Mouse (Mus musculus): ENCODE results near the gene Neurl1a. TPM values are rescaled to one million over a fixed set of nuclear protein-coding genes. Genes with fewer than 3 reads are reported as not detected.

The Neurl1a gene
- total and polyA plus RNA-seq, 3 experiments: 0.03 TPM; not detected in 2

- no peak for TF ChIP-seq POLR2AphosphoS5 (IDR thresholded peaks at IDR 0.05; ENCODE audit: borderline replicate concordance, low read depth, low read length)
Measured at GRCm38 (mm10) chr19:47279788-47280532, 101.3 kb downstream of the Neurl1a start (continued).

- TF ChIP-seq POLR2AphosphoS2 (IDR thresholded peaks at IDR 0.05; ENCODE audit: low read length): no peak
- no peak for TF ChIP-seq POLR2A (IDR thresholded peaks at IDR 0.05; ENCODE audit: control insufficient read depth in 1 of 2, insufficient read depth in 1 of 2, low read depth in 1 of 2, low read length in 2 of 2, poor library complexity in 1 of 2)
- no peak for TF ChIP-seq MAZ (IDR thresholded peaks at IDR 0.05; ENCODE audit: low read depth, low read length)
- no peak for TF ChIP-seq MXI1 (IDR thresholded peaks at IDR 0.05; ENCODE audit: low read depth, low read length)
- TF ChIP-seq MAFK (IDR thresholded peaks at IDR 0.05; ENCODE audit: borderline replicate concordance, low read depth, low read length): no peak
- TF ChIP-seq MYB (IDR thresholded peaks at IDR 0.05; ENCODE audit: low read depth, low read length): no peak
- TF ChIP-seq RCOR1 (IDR thresholded peaks at IDR 0.05; ENCODE audit: low read depth, low read length): no peak
- no peak for TF ChIP-seq BHLHE40 (IDR thresholded peaks at IDR 0.05; ENCODE audit: borderline replicate concordance, low read depth, low read length)
- no peak for TF ChIP-seq POLR2AphosphoS5 (IDR thresholded peaks at IDR 0.05; ENCODE audit: borderline replicate concordance, low read depth, low read length)
- TF ChIP-seq MEF2A (IDR thresholded peaks at IDR 0.05; ENCODE audit: extremely low read depth, insufficient replicate concordance, low read depth, low read length, poor library complexity, severe bottlenecking): no peak
- no peak for TF ChIP-seq USF2 (IDR thresholded peaks at IDR 0.05; ENCODE audit: borderline replicate concordance in 1 of 2, insufficient read depth in 1 of 2, low read depth in 1 of 2, low read length in 2 of 2)
- no peak for TF ChIP-seq ZKSCAN1 (IDR thresholded peaks at IDR 0.05; ENCODE audit: low read depth, low read length)
- no peak for TF ChIP-seq GABPA (IDR thresholded peaks at IDR 0.05; ENCODE audit: low read depth, low read length)
- no peak for TF ChIP-seq ELF1 (IDR thresholded peaks at IDR 0.05; ENCODE audit: low read depth, low read length)
- no peak for TF ChIP-seq HCFC1 (IDR thresholded peaks at IDR 0.05; ENCODE audit: low read depth, low read length)
- TF ChIP-seq ZNF384 (IDR thresholded peaks at IDR 0.05; ENCODE audit: low read depth, low read length): no peak
- TF ChIP-seq CHD1 (IDR thresholded peaks at IDR 0.05; ENCODE audit: low read depth, low read length): no peak
- Histone ChIP-seq H3K9ac (ENCODE audit: control insufficient read depth, low read depth, low read length, poor library complexity, severe bottlenecking) (no peak overlapping the region), H3K36me3 (ENCODE audit: control insufficient read depth in 1 of 2, insufficient read depth in 2 of 2, low read length in 2 of 2) (no peaks in the 10 kb centered on the region), H3K27me3 (ENCODE audit: control insufficient read depth in 1 of 2, insufficient read depth in 2 of 2, low read length in 2 of 2) (no peaks in the 10 kb centered on the region), H3K27ac (ENCODE audit: control insufficient read depth, low read depth, low read length) (no peak overlapping the region), H3K4me1 (ENCODE audit: control insufficient read depth in 1 of 2, insufficient read depth in 2 of 2, low read length in 2 of 2) (no peaks in the 10 kb centered on the region), H3K79me2 (ENCODE audit: control insufficient read depth, insufficient read depth, low read length, poor library complexity) (no peaks in the 10 kb centered on the region), H3K4me3 (ENCODE audit: control insufficient read depth in 1 of 2, insufficient read depth in 1 of 2, low read depth in 2 of 2, low read length in 2 of 2) (no peak overlapping the region), H3K9me3 (replicated peaks; ENCODE audit: insufficient read depth, low read length) (no peaks in the 10 kb centered on the region)
- DNase-seq (ENCODE audit: low read depth, low spot score): no peak
Measured at GRCm38 (mm10) chr19:47280894-47281293, 102.3 kb downstream of the Neurl1a start.

Data from MEL (cell line).